Mouse (Mus musculus) cerebellum, adult (tissue): Measurements from ENCODE around the gene Ctse.
A peak's percentile ranks its signal among the peaks of the same experiment; 100 is the strongest.

Experiments used
- ATAC-seq: cut with Nextera tagmentation; 2 replicates; pipeline ENCODE4 v1.9.2; 2017; ENCODE audit warnings: mild to moderate bottlenecking, moderate library complexity, mixed read lengths; ENCODE audit not compliant: insufficient number of reproducible peaks, low FRiP score, low TSS enrichment

The Ctse gene

DNA sequence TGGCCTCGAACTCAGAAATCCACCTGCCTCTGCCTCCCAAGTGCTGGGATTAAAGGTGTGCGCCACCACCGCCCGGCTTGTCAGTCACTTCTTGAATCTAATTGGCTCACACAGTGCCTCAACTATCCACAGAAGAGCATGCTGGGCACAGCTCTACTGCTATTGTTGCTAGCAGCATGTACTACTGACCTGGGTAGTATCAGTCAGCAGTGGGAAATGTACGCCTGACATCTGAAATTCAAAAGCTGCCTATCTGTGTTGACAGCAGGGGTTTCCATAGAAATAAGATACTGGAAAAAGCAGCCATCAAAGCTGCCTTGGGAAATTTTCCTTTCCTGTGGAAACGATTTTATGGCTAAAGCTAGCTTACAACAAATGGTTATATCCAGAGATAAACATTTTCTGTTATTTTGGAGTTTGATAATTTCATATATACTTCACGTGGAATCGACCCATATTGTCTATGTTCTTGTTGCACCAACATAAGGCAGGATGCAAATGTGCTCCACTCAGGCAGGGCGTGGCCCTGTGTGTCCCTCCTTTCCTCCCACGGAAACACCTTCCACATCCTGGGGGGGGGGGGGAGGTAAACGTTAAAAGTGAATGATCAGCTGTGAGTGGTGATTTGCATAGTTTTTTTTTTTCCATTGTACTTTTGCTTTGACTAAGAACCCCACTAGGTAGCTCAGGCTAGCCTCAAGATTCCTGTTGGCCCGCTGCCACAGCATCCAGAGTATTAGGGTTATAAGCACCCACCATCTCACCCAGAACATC lies 14.8 kb downstream of the Ctse start:
- no peak for ATAC-seq

GRCm38 (mm10) chr1:131655601-131656000 lies 17.5 kb downstream of the Ctse start:
- no peak for ATAC-seq

DNA sequence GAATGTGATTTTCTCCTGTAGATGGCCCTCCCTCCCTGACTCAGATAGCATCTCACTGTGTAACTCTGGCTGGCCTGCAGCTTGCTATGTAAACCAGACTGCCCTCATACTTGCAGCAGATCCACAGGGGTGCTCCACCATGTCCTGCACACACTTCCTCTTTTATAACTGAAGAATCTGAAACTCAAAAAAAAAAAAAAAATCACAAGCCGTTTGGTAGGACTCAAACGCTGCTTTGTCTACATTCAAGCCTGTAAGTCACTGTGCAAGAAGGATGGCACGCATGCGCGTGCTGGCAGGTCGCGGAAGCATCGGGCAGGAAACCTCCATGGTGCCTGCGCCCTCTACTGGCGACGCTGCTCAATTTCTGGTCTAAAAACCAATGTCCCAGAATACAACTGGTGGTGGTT lies 19.8 kb downstream of the Ctse start:
- peak; percentile 92 for ATAC-seq

DNA sequence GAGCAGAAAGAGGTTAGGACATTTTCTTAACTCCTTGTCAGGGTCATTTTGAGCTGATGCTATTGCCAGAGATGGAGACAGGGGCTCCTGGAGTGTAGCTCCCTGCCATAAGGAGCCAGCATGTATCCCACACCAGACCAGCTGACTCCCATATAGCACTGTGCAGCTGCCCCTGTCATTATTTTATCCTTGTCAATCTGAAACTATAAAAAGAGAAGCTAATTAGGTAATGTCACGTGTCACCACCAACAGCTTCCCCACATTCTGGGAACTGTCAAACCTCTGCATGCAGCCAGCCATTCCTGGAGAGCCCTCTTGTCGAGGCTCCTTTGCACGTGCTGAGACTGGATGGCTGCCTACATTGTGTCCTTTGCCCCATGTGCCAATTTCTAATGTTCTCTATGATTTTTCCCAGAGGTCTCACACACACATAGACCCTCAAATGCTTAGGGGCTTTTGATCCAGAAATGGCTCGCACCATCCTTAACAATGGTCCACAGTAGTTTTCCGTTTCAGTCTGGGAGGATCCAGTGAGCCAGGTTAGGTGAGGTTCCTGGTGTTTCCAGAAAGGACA lies 21.5 kb downstream of the Ctse start:
- no peak for ATAC-seq

DNA sequence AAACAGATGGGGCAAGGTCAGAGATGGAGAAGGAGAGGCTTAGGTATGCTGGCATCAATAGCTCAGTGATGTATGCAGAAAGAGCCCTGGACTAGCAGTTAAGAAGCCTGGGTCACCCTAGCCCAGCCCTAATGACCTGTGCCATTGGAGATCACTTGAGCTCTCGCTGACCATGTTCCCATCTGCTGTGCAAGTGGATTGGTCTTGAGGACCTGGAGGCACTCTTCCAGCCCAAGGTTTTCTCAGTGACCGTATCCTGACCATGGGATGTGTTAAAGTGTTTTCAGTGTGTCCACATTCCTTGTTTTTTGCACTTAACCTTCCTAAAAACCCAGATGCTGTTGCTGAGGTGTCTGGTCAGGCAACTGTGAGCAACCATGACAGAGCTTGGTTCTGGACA lies 22.2 kb downstream of the Ctse start:
- no peak for ATAC-seq

DNA sequence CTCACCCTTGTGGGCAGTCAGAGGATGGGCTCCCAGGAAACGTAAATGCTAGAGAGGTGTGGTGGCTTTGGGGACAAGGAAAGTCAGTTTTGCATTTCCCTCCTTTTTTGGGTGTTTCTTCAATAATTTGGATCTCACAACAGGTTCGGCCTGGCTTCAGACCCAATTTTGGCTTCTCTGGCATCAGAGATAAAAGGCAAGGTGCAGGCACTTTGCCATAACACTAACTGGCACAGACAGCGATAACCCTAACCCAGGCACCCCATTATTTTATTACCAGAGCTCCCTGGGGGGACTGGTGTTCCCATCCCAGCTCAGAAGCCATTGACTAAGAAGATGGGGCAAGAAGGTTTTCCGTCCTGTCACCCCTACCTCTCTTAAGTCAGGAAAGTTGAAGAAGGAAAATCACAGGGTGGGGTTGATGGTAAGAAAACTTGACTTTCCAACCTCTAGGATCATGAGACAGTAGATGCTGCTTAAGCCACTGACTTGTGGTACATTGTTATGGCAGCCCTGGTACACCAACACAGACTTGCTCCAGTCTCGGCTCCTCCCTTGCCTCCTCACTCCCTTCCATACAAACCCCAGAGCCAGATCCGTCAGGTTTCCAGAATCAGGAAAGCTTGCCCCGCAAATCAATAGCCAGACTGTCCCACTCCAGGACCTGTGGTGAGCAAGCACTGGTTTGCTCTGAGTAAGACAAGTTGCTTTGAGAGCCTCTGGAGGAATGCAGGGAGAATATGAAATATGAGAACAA lies 22.8 kb downstream of the Ctse start:
- ATAC-seq: no peak

DNA sequence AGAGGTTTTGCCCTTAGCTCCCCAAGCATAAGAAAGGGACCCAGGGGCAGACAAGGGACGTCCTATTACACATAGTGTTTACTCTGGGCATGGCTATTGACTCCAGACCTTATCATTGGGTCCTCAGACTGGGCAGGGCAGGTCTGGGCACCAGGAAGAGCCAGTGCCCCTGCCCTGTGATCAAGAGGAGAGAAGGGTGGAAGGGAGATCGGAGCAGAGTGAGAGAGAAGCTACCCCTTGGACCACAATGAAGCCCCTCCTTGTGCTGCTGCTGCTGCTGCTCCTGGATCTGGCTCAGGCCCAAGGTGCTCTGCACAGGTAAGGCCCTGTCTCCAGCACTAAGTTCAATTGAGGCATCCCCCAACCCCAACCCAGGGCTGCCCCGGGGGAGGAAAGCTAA lies 23.6 kb downstream of the Ctse start:
- no peak for ATAC-seq

GRCm38 (mm10) chr1:131663286-131663995 lies 25.3 kb downstream of the Ctse start:
- no peak for ATAC-seq

GRCm38 (mm10) chr1:131664136-131664535 lies 26.0 kb downstream of the Ctse start:
- no peak for ATAC-seq

DNA sequence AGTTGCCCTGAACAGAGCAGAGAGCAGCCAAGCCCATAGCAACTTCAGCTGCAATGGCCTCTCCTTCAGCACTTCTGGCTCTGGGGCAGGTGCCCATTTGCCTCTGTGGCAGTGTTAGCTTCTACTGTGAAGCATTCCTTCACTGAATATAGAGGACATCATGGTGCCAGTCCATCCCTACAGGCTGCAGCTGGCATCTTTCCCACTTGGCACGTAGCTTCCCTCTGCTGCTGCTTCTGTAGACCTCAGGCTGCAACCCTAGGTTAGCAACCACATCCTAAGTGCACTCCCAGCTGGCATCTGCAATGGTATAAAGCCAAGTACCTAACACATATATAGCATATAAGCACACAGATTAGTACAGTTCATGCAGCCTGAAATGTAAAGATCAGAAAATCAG lies 27.8 kb downstream of the Ctse start:
- no peak for ATAC-seq

DNA sequence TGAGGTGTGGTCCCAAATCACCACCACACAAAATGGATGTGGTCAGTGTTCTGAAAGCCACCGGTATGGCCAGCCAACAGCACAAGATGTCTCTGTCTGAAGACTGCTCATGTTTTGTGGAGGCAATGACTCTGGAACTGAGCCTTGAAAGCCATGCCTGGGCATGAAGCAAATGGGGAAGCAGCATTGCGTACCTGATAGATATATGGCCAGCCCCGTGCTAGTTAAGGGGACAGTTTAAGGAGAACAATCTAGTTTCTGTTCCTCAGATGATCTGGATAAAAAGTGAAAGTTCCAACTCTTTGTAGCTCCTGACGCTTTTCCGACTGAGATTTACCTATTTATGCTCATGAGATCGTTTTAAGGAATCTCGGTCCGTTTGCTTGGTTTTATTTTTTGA lies 33.0 kb downstream of the Ctse start:
- ATAC-seq: no peak

DNA sequence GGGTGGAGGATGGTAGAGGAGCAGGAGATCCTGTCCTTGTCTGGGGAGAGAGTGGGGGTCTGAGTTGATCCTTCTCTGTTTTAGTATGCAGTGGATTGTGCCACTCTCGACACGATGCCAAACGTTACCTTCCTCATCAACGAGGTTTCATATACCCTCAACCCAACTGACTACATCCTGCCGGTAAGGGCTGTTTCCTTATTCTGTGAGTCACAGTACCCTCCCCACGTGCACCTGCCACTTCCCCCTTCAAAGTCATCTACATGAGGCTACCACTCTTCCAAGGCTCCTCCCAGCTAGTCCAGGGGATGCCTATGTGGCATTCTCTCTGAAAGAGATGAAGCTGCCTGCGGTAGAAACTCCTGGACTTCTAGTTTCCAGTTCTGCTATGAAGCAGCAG lies 34.3 kb downstream of the Ctse start:
- no peak for ATAC-seq

- no peak for ATAC-seq
These were observed 41.5 kb downstream of the Ctse start for GRCm38 (mm10) chr1:131679644-131680043.

DNA sequence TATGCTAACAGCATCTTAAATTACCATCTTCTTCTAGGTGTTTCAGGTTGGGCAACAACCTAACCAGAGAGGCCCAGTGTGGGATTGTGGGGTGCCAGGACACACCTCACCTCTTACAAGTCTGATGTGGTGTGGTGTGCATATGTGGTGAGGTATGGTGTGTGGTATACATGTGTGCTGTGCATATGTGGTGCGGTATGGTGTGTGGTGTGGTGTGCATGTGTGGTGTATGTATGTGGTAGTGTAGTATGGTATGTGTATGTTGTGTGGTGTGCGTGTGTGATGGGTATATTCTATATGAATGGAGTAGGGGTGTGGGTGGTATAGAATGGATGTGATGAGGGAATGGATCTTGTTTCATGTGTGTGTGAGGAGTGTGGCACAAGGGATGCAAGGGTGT lies 49.6 kb downstream of the Ctse start:
- no peak for ATAC-seq

GRCm38 (mm10) chr1:131688475-131688874 lies 50.4 kb downstream of the Ctse start, which contains the start of gene Rab7b:
Gene Rab7b (plus strand): TSS chr1:131688695.
- ATAC-seq: no peak

GRCm38 (mm10) chr1:131689016-131689415 lies 50.9 kb downstream of the Ctse start:
- no peak for ATAC-seq

DNA sequence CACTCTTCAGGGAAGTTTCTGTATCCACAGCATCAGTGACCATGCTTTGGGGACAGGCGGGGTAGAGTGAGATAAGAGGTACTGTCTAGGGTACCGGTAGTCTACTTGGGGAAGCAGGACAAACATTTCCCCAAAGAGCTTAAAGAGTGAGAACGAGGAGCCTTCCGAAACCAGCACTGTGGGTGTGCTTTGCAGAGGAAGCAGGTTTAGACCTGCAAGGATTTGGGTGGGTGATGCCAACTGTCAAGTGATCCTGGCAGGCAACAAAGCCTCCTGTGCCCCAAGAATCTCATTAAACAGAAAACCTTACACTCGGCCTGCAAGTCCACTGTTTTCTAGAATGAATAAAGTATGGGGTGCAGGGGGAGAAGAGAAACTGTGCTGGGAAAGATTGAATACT lies 51.8 kb downstream of the Ctse start:
- no peak for ATAC-seq

- no peak for ATAC-seq
These were observed 52.3 kb downstream of the Ctse start for GRCm38 (mm10) chr1:131690435-131690834.

DNA sequence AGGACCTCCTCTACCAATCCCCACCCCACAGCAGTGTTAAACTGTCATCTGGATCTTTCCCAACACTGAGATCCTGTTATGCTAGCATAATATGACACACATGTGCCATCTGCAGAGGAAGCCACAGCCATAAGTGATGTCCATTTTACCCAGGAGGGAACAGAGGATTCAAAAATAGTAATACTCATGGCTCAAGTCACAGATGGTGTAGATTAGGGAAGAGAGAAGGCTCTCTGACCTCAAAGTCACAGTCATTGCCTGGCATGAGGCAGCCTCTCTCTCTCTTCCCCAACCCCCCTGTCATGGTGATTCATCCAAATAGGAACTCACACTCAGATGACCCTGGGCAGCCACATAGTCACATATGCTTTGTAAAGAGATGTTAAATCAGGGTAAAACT lies 53.2 kb downstream of the Ctse start:
- no peak for ATAC-seq

DNA sequence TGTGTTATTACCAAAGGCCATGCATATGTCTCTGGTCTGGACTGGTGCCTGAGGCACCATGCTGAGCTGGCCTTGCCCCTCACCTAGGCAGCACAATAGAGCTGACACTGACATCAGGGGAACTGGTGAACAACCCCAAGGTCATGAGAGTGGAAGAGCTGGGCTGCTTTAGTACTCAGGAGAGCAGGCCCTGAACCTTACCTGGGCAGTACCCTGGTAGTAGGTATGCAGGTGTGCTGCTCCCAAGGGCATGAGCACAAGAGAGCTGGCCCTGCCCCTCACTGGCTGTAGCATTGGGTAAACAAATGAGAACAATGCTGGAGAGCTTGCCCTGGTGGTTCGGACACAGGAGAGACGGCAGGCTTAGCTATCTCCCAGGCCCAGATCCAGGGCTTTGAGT lies 57.2 kb downstream of the Ctse start:
- no peak for ATAC-seq

GRCm38 (mm10) chr1:131696325-131696724 lies 58.2 kb downstream of the Ctse start:
- ATAC-seq: no peak
